Mouse (Mus musculus) E14TG2a.4 (cell line): ENCODE measurements around the gene Gm42715.
"Not testable (repeated sequence)": the region's sequence is repeated elsewhere in the genome, so short reads cannot be mapped to it uniquely, and the experiment has no call there.

ENCODE experiments used
- H3K27me3 ChIP-seq: 2 replicates; pipeline ENCODE4 v1.6.1; 2014; ENCODE audit warnings: low read length, control low read depth; ENCODE audit not compliant: insufficient read depth
- H3K36me3 ChIP-seq: 2 replicates; pipeline ENCODE4 v1.6.1; 2014; ENCODE audit warnings: low read length, control low read depth; ENCODE audit not compliant: insufficient read depth
- H3K4me1 ChIP-seq: replicated peaks from 2 replicates; pipeline ENCODE4 v1.6.1; 2014; ENCODE audit warnings: low read depth, low read length, control low read depth
- H3K4me3 ChIP-seq: replicated peaks from 2 replicates; pipeline ENCODE4 v1.5.1; 2014; ENCODE audit warnings: mild to moderate bottlenecking, low read length
- H3K9me3 ChIP-seq: 2 replicates; pipeline ENCODE4 v1.6.1; 2014; ENCODE audit warnings: low read length, control low read depth
- CTCF ChIP-seq: conservative IDR thresholded peaks from 2 replicates; pipeline ENCODE4 v1.5.1; 2014; ENCODE audit warnings: low read length
- NANOG ChIP-seq: IDR thresholded peaks from 2 replicates; pipeline ENCODE4 v1.6.1; 2014; ENCODE audit warnings: borderline replicate concordance, low read length, mixed read lengths
- POU5F1 ChIP-seq: IDR thresholded peaks from 2 replicates; pipeline ENCODE4 v1.6.1; 2014; ENCODE audit warnings: low read length, borderline replicate concordance

Gene Gm42715

DNA sequence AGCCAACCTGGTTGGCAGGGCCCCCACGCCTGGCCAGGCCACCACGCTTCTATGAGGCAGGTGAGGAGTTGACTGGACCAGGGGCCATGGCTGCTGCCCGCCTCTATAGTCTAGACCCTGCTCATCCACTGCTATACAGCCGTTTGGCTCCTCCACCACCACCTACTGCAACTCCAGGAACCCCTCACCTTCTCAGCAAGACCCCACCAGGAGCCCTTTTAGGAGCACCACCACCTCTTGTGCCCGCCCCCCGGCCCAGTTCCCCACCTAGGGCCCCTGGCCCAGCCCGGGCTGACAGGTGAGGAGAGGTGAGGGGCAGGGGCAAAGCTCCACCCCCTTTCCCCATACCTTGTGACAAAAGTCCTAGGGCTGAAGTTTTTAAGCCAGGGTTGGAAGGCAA is 29.4 kb upstream of the Gm42715 start:
- Histone ChIP-seq H3K36me3 (peaks cover 77% of the 10 kb centered on the region), H3K4me3 (peak overlapping the region; percentile 61), H3K4me1 (peaks cover 27% of the 10 kb centered on the region), H3K27me3 (no peaks in the 10 kb centered on the region), H3K9me3 (no peaks in the 10 kb centered on the region)
- no peak for TF ChIP-seq CTCF

- H3K27me3 ChIP-seq, result no peaks in the 10 kb centered on the region
- TF ChIP-seq NANOG (no peak), POU5F1 (no peak), CTCF (no peak)
- peaks cover 26% of the 10 kb centered on the region for H3K4me1 ChIP-seq
- no peaks in the 10 kb centered on the region for H3K9me3 ChIP-seq
- H3K36me3 ChIP-seq, result peaks cover 58% of the 10 kb centered on the region
- no peak overlapping the region for H3K4me3 ChIP-seq
Measured at GRCm38 (mm10) chr7:127491846-127492245, 27.5 kb upstream of the Gm42715 start.

DNA sequence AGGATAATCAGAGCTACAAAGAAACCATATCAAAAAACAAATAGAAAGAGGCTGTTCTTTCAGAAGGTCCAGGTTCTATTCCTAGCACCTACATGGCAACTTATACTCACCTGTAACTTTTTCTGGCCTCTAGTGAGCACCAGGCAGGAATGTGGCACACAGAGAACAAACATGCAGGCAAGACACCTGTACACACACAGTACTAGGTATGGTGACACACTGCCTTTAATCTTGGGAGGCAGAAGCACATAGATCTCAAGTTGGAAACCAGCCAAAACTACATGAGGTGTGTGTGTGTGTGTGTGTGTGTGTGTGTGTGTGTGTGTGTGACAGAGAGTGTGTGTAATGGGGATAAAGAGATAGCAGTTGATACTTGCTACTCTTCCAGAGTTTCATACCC is 24.7 kb upstream of the Gm42715 start:
- Histone ChIP-seq H3K4me1 (peaks cover 14% of the 10 kb centered on the region), H3K36me3 (peaks cover 32% of the 10 kb centered on the region), H3K4me3 (no peak overlapping the region), H3K27me3 (no peaks in the 10 kb centered on the region), H3K9me3 (no peaks in the 10 kb centered on the region)
- TF ChIP-seq NANOG (no peak), POU5F1 (no peak), CTCF (no peak)

- Histone ChIP-seq H3K4me1 (peaks cover 9% of the 10 kb centered on the region), H3K9me3 (no peaks in the 10 kb centered on the region), H3K27me3 (no peaks in the 10 kb centered on the region), H3K36me3 (peaks cover 5% of the 10 kb centered on the region), H3K4me3 (no peak overlapping the region)
- no peak for TF ChIP-seq CTCF
- no peak for TF ChIP-seq NANOG
- TF ChIP-seq POU5F1, result no peak
Measured at GRCm38 (mm10) chr7:127497382-127497781, 22.0 kb upstream of the Gm42715 start.

DNA sequence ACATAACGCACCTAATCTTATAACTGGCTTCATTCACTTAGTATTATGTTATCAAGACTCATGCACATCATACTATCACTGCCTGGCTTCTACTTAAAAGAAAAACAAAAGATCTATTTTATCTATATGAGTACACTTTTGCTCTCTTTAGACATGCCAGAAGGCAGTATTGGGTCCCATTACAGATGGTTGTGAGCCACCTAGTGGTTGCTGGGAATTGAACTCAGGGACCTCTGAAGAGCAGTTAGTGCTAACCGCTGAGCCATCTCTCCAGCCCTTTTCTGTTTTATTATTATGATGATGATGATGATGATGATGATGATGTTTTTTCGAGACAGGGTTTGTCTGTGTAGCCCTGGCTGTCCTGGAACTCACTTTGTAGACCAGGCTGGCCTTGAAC is 21.0 kb upstream of the Gm42715 start:
- Histone ChIP-seq H3K27me3 (no peaks in the 10 kb centered on the region), H3K4me1 (peaks cover 9% of the 10 kb centered on the region), H3K9me3 (no peaks in the 10 kb centered on the region), H3K36me3 (no peaks in the 10 kb centered on the region), H3K4me3 (no peak overlapping the region)
- TF ChIP-seq NANOG, result no peak
- peak; percentile 49 for TF ChIP-seq CTCF

GRCm38 (mm10) chr7:127508291-127508690 is 11.1 kb upstream of the Gm42715 start:
- H3K36me3 ChIP-seq, result peaks cover 3% of the 10 kb centered on the region; the same call in 1 of the 2 replicates
- H3K9me3 ChIP-seq, result no peaks in the 10 kb centered on the region
- no peaks in the 10 kb centered on the region for H3K27me3 ChIP-seq
- no peak overlapping the region for H3K4me3 ChIP-seq
- H3K4me1 ChIP-seq, result peaks cover 24% of the 10 kb centered on the region
- TF ChIP-seq CTCF, result no peak
- TF ChIP-seq POU5F1, result no peak
- no peak for TF ChIP-seq NANOG

DNA sequence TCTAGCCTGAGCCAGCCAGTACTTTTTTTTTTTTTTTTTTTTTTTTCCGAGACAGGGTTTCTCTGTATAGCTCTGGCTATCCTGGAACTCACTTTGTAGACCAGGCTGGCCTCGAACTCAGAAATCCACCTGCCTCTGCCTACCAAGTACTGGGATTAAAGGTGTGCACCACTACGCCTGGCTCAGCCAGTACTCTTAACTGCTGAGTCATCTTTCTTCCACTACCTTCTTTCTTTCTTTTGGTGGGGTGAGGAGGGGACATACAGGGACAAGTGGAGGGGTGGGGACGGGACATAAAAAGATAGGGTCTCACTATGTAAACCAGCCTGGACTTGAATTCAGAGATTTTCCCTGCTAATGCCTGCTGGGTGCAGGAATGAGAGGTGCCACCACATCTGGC is 9.6 kb upstream of the Gm42715 start:
- Histone ChIP-seq H3K36me3 (peaks cover 17% of the 10 kb centered on the region), H3K4me1 (peaks cover 39% of the 10 kb centered on the region)
- H3K9me3 ChIP-seq, H3K4me3 ChIP-seq, H3K27me3 ChIP-seq: not testable (repeated sequence)

DNA sequence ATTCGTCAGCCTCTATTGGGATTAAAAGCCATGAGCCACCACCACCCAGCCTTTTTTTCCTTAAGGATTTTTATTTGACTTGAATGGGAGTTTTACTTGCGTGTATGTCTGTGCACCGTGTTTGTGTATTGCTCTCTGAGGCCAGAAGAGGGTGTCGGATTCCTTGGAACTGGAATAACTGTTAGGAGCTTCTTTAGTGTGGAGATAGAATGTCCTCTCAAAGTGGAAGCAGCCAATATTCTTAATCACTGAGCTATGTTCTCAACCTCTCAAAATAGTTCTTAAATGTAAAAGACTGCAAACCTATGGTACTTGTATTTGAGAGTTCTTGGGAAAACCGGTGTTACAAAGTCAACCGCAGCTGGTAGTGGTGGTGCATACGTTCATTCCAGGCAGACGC is 8.1 kb upstream of the Gm42715 start:
- Histone ChIP-seq H3K27me3 (no peaks in the 10 kb centered on the region), H3K4me3 (peak overlapping the region; percentile 86)

GRCm38 (mm10) chr7:127511808-127512230 is 7.6 kb upstream of the Gm42715 start, which contains the start of gene Srcap:
Gene Srcap, plus strand, starts transcription at chr7:127511983.
- Histone ChIP-seq H3K4me1 (peaks cover 58% of the 10 kb centered on the region), H3K4me3 (peak within 1 kb of the TSS; percentile 86), H3K36me3 (peaks cover 37% of the 10 kb centered on the region), H3K27me3 (no peaks in the 10 kb centered on the region), H3K9me3 (no peaks in the 10 kb centered on the region)
- TF ChIP-seq CTCF (no peak), POU5F1 (no peak), NANOG (no peak)

More for the DNA sequence above, 8.1 kb upstream of the Gm42715 start:
- Histone ChIP-seq H3K4me1 (peaks cover 53% of the 10 kb centered on the region), H3K9me3 (no peaks in the 10 kb centered on the region), H3K36me3 (peaks cover 31% of the 10 kb centered on the region)
- TF ChIP-seq NANOG, result no peak
- TF ChIP-seq CTCF, result peak; percentile 22
